Mouse (Mus musculus) effector memory CD4-positive, alpha-beta T cell, adult 5 months (primary cell): ENCODE measurements around the gene Fnd3c2. TPM values are rescaled to one million over a fixed set of nuclear protein-coding genes. Genes with fewer than 3 reads are reported as not detected.

Source experiments
- polyA plus RNA-seq: library from polyadenylated mRNA; unstranded; fragments of 100-300 nt; shearing (Covaris generic); gene quantifications from one replicate; pipeline ENCODE4 v1.2.1, GENCODE M21; 2017

Gene Fnd3c2
- polyA plus RNA-seq: not detected

DNA sequence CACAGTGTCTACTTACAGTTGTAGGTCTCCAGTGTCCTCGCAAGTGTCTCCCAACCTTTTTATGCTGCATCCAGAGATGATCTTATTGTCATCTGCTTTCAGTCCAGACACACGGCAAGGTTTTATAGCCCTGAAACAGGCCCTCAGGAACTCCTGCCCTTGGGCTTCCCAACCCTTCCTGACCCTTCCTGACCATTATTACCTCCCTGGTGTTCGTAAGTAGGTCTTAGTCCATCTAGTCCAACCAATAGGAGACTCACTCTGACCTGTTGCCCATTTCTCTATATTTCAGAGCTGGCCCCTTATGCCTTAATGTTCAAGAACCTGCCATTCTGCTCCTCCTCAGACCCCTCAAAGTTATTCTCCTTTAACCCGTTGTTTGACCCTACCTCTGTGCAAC lies at the start of gene Fnd3c2:
Gene Fnd3c2, minus strand, starts transcription at position 101 of the 400 bp plus-strand sequence.

DNA sequence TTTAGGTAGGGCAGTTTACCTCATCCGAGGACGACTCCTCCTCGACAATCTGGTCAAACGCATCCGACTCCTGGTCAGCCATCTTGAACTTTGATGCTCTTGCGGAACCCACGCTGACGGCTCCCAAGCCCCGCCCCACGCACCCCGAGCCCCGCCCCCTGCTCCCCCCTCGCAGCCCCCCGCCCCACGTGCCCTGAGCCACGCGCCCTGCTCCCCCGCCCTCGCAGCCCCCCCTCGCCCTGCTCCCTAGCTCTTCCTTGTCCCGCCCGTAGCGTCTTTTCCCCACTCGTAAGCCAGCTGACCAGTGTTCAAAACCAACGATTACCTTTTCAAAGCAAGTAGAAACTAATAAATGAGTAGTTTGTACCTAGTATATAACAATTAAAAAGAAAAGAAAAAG lies 34.1 kb downstream of the Fnd3c2 start, which contains the start of gene Taf9b:
Gene Taf9b, minus strand, starts transcription at position 101 of the 400 bp plus-strand sequence.

DNA sequence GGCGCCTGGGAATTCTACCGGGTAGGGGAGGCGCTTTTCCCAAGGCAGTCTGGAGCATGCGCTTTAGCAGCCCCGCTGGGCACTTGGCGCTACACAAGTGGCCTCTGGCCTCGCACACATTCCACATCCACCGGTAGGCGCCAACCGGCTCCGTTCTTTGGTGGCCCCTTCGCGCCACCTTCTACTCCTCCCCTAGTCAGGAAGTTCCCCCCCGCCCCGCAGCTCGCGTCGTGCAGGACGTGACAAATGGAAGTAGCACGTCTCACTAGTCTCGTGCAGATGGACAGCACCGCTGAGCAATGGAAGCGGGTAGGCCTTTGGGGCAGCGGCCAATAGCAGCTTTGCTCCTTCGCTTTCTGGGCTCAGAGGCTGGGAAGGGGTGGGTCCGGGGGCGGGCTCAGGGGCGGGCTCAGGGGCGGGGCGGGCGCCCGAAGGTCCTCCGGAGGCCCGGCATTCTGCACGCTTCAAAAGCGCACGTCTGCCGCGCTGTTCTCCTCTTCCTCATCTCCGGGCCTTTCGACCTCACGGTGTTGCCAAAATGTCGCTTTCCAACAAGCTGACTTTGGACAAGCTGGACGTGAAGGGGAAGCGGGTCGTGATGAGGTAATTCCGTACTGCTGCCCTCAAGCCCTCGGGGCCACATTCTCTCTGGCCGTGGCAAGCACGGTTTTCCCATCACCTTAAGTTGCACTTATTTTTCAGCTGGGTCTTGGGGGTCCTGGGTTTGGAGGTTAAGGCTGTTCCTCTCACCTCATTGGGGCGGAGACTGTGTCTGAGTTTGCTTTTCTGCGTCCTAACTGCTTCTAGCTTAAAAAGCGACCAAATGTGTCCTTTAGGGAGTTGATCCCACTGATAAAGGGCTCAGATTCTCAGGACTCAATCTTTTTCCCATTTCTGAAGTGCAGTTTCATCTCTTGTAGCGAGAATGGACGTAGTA lies 68.2 kb downstream of the Fnd3c2 start, which contains the start of gene Pgk1:
Gene Pgk1, plus strand, starts transcription at position 388 of the 937 bp plus-strand sequence.

Other genes starting within 250 kb of the Fnd3c2 start
- 30.6 TPM for gene Magt1, start 243.5 kb downstream of the Fnd3c2 start, polyA plus RNA-seq
- 181 TPM for gene Cox7b, start 239.7 kb downstream of the Fnd3c2 start, polyA plus RNA-seq
- gene Atp7a, start 228.1 kb downstream of the Fnd3c2 start, polyA plus RNA-seq: 13.9 TPM
- gene Tlr13, start 112.2 kb downstream of the Fnd3c2 start, polyA plus RNA-seq: not detected
- gene Pgk1, start 68.3 kb downstream of the Fnd3c2 start, polyA plus RNA-seq: 136 TPM
- gene Taf9b, start 34.2 kb downstream of the Fnd3c2 start, polyA plus RNA-seq: 24.1 TPM
- not detected for gene Fndc3c1, start 230.0 kb upstream of the Fnd3c2 start, polyA plus RNA-seq